Mouse (Mus musculus) embryonic facial prominence, embryonic 11.5 days (tissue): Measurements from ENCODE around the gene Mark2. TPM values are rescaled to one million over a fixed set of nuclear protein-coding genes. Genes with fewer than 3 reads are reported as not detected.
"Not testable (repeated sequence)": the region's sequence is repeated elsewhere in the genome, so short reads cannot be mapped to it uniquely, and the experiment has no call there.

Experiments
- ATAC-seq: fragments of 200-750 bp; cut with Nextera tagmentation; replicated peaks from 2 replicates; pipeline ENCODE4 v1.8.0; 2017; ENCODE audit warnings: low read depth; ENCODE audit not compliant: insufficient number of reproducible peaks, low FRiP score, low TSS enrichment
- DNase-seq: peaks from one replicate; pipeline ENCODE4 v3.0.0-alpha.2; 2015; ENCODE audit warnings: low spot score
- H3K27ac ChIP-seq: fragments of 300-500 bp; sonication (generic); replicated peaks from 2 replicates; pipeline ENCODE4 v1.5.1; 2014; ENCODE audit warnings: mild to moderate bottlenecking, low read depth, low read length, control low read depth
- H3K27me3 ChIP-seq: fragments of 300-500 bp; sonication (generic); 2 replicates; pipeline ENCODE4 v1.6.1; 2014; ENCODE audit warnings: mild to moderate bottlenecking, low read length, moderate library complexity, mixed read lengths; ENCODE audit not compliant: control insufficient read depth, insufficient read depth
- H3K36me3 ChIP-seq: fragments of 300-500 bp; sonication (generic); replicated peaks from 2 replicates; pipeline ENCODE4 v1.6.1; 2014; ENCODE audit warnings: low read depth, mild to moderate bottlenecking, low read length, moderate library complexity, mixed read lengths; ENCODE audit not compliant: control insufficient read depth, insufficient read depth
- H3K4me1 ChIP-seq: fragments of 300-500 bp; sonication (generic); 2 replicates; pipeline ENCODE4 v1.6.1; 2014; ENCODE audit warnings: low read length, mixed read lengths; ENCODE audit not compliant: control insufficient read depth, insufficient read depth
- H3K4me2 ChIP-seq: fragments of 300-500 bp; sonication (generic); 2 replicates; pipeline ENCODE4 v1.6.1; 2014; ENCODE audit warnings: low read depth, mild to moderate bottlenecking, control low read depth, low read length, moderate library complexity
- H3K4me3 ChIP-seq: fragments of 300-500 bp; sonication (generic); 2 replicates; pipeline ENCODE4 v1.5.1; 2014; ENCODE audit warnings: low read depth, low read length, control low read depth
- H3K9ac ChIP-seq: fragments of 300-500 bp; sonication (generic); replicated peaks from 2 replicates; pipeline ENCODE4 v1.6.1; 2014; ENCODE audit warnings: mild to moderate bottlenecking, control low read depth, low read length
- H3K9me3 ChIP-seq: fragments of 300-500 bp; sonication (generic); replicated peaks from 2 replicates; pipeline ENCODE4 v1.6.1; 2016; ENCODE audit warnings: mild to moderate bottlenecking, low read length, inconsistent platforms, mixed read lengths; ENCODE audit not compliant: control insufficient read depth
- WGBS: fragments of 180-500 bp; shearing (Covaris S2); extraction: QIAGEN DNeasy Blood & Tissue Kit; methylation state at CpG from one replicate; pipeline ENCODE4 v1.1.7; 2014; 5-methylcytosine and 5-hydroxymethylcytosine counted together
- polyA plus RNA-seq: library from polyadenylated mRNA; unstranded; fragments of >200 nt; fragmentation: Nextera tagmentation; extraction: Ambion mirVana; gene quantifications from 2 replicates; pipeline ENCODE4 v1.2.1, GENCODE M21; 2014

The Mark2 gene
- polyA plus RNA-seq, 1 experiment from 2014 or later, result 39.4 TPM

GRCm38 (mm10) chr19:7374491-7374890, 32.8 kb upstream of the Mark2 start:
- H3K36me3 ChIP-seq, result peaks cover 19% of the 10 kb centered on the region
- DNase-seq (no peak), ATAC-seq (0 out of 2 replicates have a peak, but pooled peaks have one; percentile 18)
- H3K4me1 ChIP-seq, result no peaks in the 10 kb centered on the region
- H3K4me2 ChIP-seq, result no peak overlapping the region
- no peak overlapping the region for H3K4me3 ChIP-seq
- H3K9ac ChIP-seq, result no peak overlapping the region
- no peak overlapping the region for H3K27ac ChIP-seq
- no peaks in the 10 kb centered on the region for H3K9me3 ChIP-seq
- H3K27me3 ChIP-seq, result no peaks in the 10 kb centered on the region
- WGBS, result 98% methylated on average over 8 of the region's 8 CpGs

DNA sequence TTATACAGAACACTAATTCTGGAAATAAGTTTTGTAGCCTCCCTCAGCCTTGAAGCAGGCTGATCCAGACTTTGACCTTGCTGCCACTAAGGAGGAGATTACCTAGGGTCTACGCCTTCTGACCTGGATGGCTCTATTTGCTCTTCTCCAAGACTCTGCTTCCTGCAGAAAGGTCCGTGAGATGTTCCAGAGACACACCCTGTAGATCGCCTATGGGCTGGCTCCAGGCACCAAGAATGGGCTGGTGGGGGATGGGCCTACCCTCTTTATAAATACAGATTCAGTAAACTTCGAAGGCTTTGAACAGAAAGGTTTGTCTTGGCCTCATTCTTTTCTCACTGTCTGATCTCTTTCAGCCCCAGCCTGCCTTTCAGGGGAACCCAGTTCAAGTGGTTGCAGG, 27.8 kb upstream of the Mark2 start:
- 93% methylated on average over 4 of the region's 4 CpGs for WGBS
- H3K4me3 ChIP-seq, ATAC-seq, H3K9ac ChIP-seq, H3K4me2 ChIP-seq, H3K27ac ChIP-seq, H3K4me1 ChIP-seq, H3K27me3 ChIP-seq, H3K9me3 ChIP-seq, DNase-seq: not testable (repeated sequence)
- H3K36me3 ChIP-seq, result peaks cover 27% of the 10 kb centered on the region

DNA sequence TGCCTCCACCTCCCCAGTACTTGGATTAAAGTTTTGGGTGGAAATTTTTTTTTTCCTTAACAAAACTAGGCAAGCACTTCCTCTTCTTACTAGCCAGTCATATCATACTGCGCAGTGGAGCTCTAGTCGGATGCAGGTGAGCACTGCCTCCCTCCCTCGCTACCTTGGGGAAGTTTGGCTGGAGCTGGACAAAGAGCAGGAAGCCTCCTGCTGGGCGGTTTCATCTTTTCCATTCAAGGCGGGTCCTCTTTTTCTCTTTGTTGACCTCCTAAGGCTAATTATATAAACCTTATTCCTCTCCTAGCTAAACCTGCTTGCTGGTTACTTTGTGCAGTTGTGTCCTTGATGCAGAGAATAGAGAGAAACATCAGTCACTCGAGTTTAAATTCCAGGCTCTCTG, 12.0 kb upstream of the Mark2 start:
- H3K4me3 ChIP-seq, result no peak overlapping the region
- H3K4me1 ChIP-seq, result no peaks in the 10 kb centered on the region
- no peak for ATAC-seq
- 54% methylated on average over 6 of the region's 6 CpGs for WGBS
- no peak overlapping the region for H3K27ac ChIP-seq
- H3K9me3 ChIP-seq, result no peaks in the 10 kb centered on the region
- no peak overlapping the region for H3K4me2 ChIP-seq
- H3K27me3 ChIP-seq, result no peaks in the 10 kb centered on the region
- DNase-seq, result no peak
- H3K9ac ChIP-seq, result no peak overlapping the region
- H3K36me3 ChIP-seq, result no peaks in the 10 kb centered on the region; the same call in 1 of the 2 replicates

DNA sequence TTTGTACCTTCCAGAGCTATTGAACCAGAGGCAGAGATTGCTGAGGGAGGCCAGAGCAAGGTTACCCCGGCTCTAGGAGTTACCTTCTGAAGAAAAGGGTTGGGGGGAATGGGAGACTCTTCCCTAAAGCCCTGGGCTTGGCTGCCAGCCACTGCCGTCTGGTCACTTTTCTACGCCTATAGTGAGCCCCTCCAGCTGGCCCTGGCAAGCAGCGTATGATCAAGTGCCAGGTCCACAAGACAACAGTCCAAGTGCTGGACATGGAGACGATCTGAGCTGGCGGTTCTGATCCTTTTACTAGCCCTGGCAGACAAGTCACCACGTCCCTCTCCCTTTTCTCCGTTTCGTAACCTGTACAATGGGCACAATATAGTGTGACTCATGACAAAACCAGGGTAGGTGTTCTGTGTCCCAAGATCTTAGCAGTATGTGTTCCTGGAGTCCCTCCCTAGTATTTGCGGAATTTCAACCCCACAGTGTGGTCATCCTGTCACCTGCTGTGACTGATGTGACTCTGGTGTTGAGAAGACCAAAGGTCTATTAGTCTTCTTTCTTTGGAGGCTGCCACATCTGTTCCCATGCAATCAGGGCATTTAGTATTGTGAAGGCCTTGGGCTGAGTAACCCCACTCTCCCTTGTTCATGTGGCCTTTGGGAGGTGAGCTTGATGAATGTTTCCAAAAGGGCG, 11.3 kb upstream of the Mark2 start:
- Histone ChIP-seq H3K4me2 (no peak overlapping the region), H3K27me3 (no peaks in the 10 kb centered on the region), H3K4me3 (no peak overlapping the region), H3K9ac (no peak overlapping the region), H3K4me1 (no peaks in the 10 kb centered on the region), H3K9me3 (no peaks in the 10 kb centered on the region), H3K36me3 (no peaks in the 10 kb centered on the region; the same call in 1 of the 2 replicates), H3K27ac (no peak overlapping the region)
- no peak for ATAC-seq
- 85% methylated on average over 11 of the region's 11 CpGs for WGBS
- DNase-seq, result no peak

- WGBS, result 69% methylated on average over 1 of the region's 1 CpGs
These were observed 8.3 kb upstream of the Mark2 start for GRCm38 (mm10) chr19:7349993-7350392.

GRCm38 (mm10) chr19:7345235-7345755, 3.6 kb upstream of the Mark2 start:
- no peak overlapping the region for H3K4me2 ChIP-seq
- peaks cover under 1% of the 10 kb centered on the region; the same call in 1 of the 2 replicates for H3K4me1 ChIP-seq
- no peak overlapping the region for H3K9ac ChIP-seq
- H3K36me3 ChIP-seq, result no peaks in the 10 kb centered on the region
- H3K27me3 ChIP-seq, result no peaks in the 10 kb centered on the region
- ATAC-seq (no peak), DNase-seq (peak; percentile 90)
- H3K27ac ChIP-seq, result no peak overlapping the region
- H3K9me3 ChIP-seq, result no peaks in the 10 kb centered on the region
- 25% methylated on average over 4 of the region's 4 CpGs for WGBS
- no peak overlapping the region for H3K4me3 ChIP-seq

More at GRCm38 (mm10) chr19:7349993-7350392, 8.3 kb upstream of the Mark2 start:
- no peak overlapping the region for H3K4me2 ChIP-seq
- H3K27me3 ChIP-seq, result no peaks in the 10 kb centered on the region
- H3K27ac ChIP-seq, result no peak overlapping the region
- H3K36me3 ChIP-seq, result no peaks in the 10 kb centered on the region
- DNase-seq (no peak), ATAC-seq (no peak)
- H3K4me3 ChIP-seq, result no peak overlapping the region
- H3K9ac ChIP-seq, result no peak overlapping the region
- H3K4me1 ChIP-seq, result no peaks in the 10 kb centered on the region
- H3K9me3 ChIP-seq, result no peaks in the 10 kb centered on the region

DNA sequence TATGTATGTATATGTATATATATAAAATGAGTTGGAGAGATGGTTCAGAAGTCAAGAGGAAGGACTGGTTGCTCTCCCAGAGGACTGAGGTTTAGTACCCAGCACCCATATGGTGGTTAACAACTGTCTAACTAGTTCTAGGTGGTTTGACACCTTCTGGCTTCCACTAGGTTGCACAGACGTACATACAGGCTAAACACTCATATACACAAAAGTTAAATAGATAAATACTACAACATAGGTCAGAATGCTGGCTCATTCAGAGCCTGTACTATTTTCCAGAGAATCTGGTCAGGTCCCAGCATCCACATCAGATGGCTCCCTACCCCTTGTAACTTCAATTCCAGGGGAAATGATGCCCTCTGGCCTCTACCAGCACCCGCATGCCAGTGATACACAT, 986 bp upstream of the Mark2 start:
- Histone ChIP-seq H3K27me3 (no peaks in the 10 kb centered on the region), H3K36me3 (no peaks in the 10 kb centered on the region), H3K27ac (no peak overlapping the region), H3K4me1 (peaks cover 8% of the 10 kb centered on the region), H3K9ac (no peak overlapping the region), H3K9me3 (no peaks in the 10 kb centered on the region), H3K4me3 (no peak overlapping the region), H3K4me2 (no peak overlapping the region)
- WGBS, result 76% methylated on average over 2 of the region's 2 CpGs
- ATAC-seq, result no peak
- DNase-seq, result no peak

- Histone ChIP-seq H3K4me2 (peak overlapping the region; percentile 94), H3K27ac (peak overlapping the region; percentile 67), H3K4me1 (peaks cover 8% of the 10 kb centered on the region), H3K4me3 (peak overlapping the region; percentile 97), H3K9me3 (no peaks in the 10 kb centered on the region), H3K9ac (peak overlapping the region; percentile 97), H3K36me3 (no peaks in the 10 kb centered on the region), H3K27me3 (no peaks in the 10 kb centered on the region)
- ATAC-seq, result peak; percentile 81
- peak; percentile 4 for DNase-seq
- WGBS, result 0% methylated on average over 38 of the region's 46 CpGs
These were observed 732 bp downstream of the Mark2 start for GRCm38 (mm10) chr19:7340780-7341475.
